Mouse (Mus musculus): Measurements from ENCODE around the gene Ppp3cb. TPM values are rescaled to one million over a fixed set of nuclear protein-coding genes. Genes with fewer than 3 reads are reported as not detected.
A peak's percentile ranks its signal among the peaks of the same experiment; 100 is the strongest.
"Not testable (repeated sequence)": the region's sequence is repeated elsewhere in the genome, so short reads cannot be mapped to it uniquely, and the experiment has no call there.

Ppp3cb gene
- polyA plus RNA-seq (2015; fragmentation: Nextera tagmentation; extraction: Ambion mirVana), result 37.9 and 38.8 TPM in 2 replicates

DNA sequence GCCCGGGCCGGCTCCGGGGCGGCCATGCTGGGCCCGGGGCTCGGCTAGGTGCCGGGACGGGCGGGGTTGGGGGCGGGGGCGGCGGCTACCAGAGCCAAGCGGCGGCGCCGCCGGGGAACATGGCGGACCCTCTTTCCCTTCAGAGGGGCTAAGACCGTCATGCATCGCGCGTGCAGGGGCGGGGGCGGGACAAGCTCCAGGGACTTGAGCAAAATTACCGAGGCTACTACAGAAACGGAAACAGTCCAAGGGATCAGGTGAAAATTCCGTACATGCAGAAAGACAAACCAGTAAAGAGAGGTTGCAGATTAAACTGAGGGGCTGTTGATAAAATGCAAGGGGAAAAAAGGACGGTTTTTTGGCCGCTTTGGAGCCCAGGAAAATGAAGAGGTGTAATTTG, at the start of gene Ppp3cb:
Gene Ppp3cb (minus strand): TSS at position 159 of the 400 bp plus-strand sequence.
- under 1% methylated on average over 20 of the region's 29 CpGs for WGBS
- Histone ChIP-seq H3K9me3 (no peaks in the 10 kb centered on the region), H3K4me2 (replicated peaks) (peak within 1 kb of the TSS; percentile 56), H3K27me3 (replicated peaks) (no peaks in the 10 kb centered on the region), H3K4me3 (replicated peaks) (peak within 1 kb of the TSS; percentile 82), H3K4me1 (replicated peaks) (peaks cover 6% of the 10 kb centered on the region; the same call in 1 of the 2 replicates), H3K36me3 (0 out of 2 replicates have a peak, but pooled peaks cover 6% of the 10 kb centered on the region), H3K27ac (peak within 1 kb of the TSS; percentile 98), H3K9ac (peak within 1 kb of the TSS; percentile 93)
- ATAC-seq, result peak; percentile 93

DNA sequence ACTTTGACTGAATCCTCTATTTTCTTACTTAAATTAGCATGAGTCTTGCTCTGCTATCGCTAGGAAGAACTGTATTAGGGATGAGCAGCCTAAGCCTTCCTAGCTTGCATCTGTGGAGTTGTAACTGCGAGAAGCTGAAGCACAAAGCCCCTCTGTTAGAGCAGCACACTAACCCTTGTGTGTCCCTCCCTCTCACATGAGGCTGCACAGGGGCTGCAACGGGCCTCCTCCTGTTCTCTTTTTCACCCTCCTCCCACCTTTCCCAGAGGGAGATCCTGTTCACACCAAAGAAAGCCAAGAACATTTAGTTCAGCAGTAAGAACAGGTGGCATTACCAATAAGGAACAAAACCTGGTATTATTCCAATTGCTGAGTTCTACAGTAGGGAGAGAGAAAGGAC, 49.4 kb upstream of the Ppp3cb start:
- H3K27me3 ChIP-seq (replicated peaks), result no peaks in the 10 kb centered on the region
- H3K36me3 ChIP-seq, result no peaks in the 10 kb centered on the region
- H3K27ac ChIP-seq, result no peak overlapping the region
- no peak for ATAC-seq
- 59% methylated on average over 3 of the region's 3 CpGs for WGBS
- H3K4me1 ChIP-seq (replicated peaks), result no peaks in the 10 kb centered on the region
- no peak overlapping the region for H3K4me2 ChIP-seq (replicated peaks)
- no peak overlapping the region for H3K9ac ChIP-seq
- no peak overlapping the region for H3K4me3 ChIP-seq (replicated peaks)
- no peaks in the 10 kb centered on the region for H3K9me3 ChIP-seq

GRCm38 (mm10) chr14:20587458-20587857, 41.1 kb upstream of the Ppp3cb start:
- no peak overlapping the region for H3K9ac ChIP-seq
- H3K27me3 ChIP-seq (replicated peaks), result no peaks in the 10 kb centered on the region
- H3K36me3 ChIP-seq, result no peaks in the 10 kb centered on the region; the same call in 1 of the 2 replicates
- 62% methylated on average over 5 of the region's 5 CpGs for WGBS
- H3K4me2 ChIP-seq (replicated peaks), result no peak overlapping the region
- H3K27ac ChIP-seq, result no peak overlapping the region
- H3K9me3 ChIP-seq, result no peaks in the 10 kb centered on the region
- H3K4me3 ChIP-seq (replicated peaks), result no peak overlapping the region
- ATAC-seq, result peak; percentile 61; the same call in 1 of the 2 replicates
- no peaks in the 10 kb centered on the region for H3K4me1 ChIP-seq (replicated peaks)

GRCm38 (mm10) chr14:20578822-20579407, 32.5 kb upstream of the Ppp3cb start:
- no peak overlapping the region for H3K4me2 ChIP-seq (replicated peaks)
- no peak overlapping the region for H3K4me3 ChIP-seq (replicated peaks)
- H3K4me1 ChIP-seq (replicated peaks), result no peaks in the 10 kb centered on the region
- 75% methylated on average over 6 of the region's 6 CpGs for WGBS
- no peak overlapping the region for H3K9ac ChIP-seq
- H3K9me3 ChIP-seq, result no peaks in the 10 kb centered on the region
- no peak overlapping the region for H3K27ac ChIP-seq
- H3K27me3 ChIP-seq (replicated peaks), result no peaks in the 10 kb centered on the region
- no peak for ATAC-seq
- H3K36me3 ChIP-seq, result no peaks in the 10 kb centered on the region; the same call in 1 of the 2 replicates

DNA sequence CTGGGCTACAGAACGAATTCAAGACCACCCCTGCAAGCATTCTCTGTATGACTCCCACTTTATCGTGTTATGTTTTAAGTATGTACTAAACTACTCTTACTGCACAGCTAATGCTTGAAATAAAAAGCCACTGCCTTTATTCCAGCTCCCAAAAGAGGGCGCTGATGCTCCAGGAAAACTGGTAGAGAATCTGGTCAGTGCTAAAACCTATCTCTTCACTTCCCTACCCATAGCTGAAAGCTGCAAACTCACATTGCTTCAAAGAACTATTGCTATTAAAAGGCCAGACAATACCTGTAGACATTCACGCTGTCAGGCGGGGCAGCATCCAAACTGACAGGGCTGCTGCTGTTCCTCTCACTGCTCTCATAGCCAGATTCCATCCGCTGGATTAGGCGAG, 29.8 kb upstream of the Ppp3cb start:
- Histone ChIP-seq H3K36me3 (no peaks in the 10 kb centered on the region), H3K4me2 (replicated peaks) (no peak overlapping the region), H3K27ac (no peak overlapping the region), H3K9me3 (no peaks in the 10 kb centered on the region), H3K4me1 (replicated peaks) (no peaks in the 10 kb centered on the region), H3K27me3 (replicated peaks) (no peaks in the 10 kb centered on the region), H3K9ac (no peak overlapping the region), H3K4me3 (replicated peaks) (no peak overlapping the region)
- WGBS, result 48% methylated on average over 7 of the region's 7 CpGs
- ATAC-seq, result peak; percentile 55

GRCm38 (mm10) chr14:20573196-20573595, 26.8 kb upstream of the Ppp3cb start:
- not testable (repeated sequence) for H3K27ac ChIP-seq; H3K4me2 ChIP-seq (replicated peaks); H3K9me3 ChIP-seq; H3K36me3 ChIP-seq; ATAC-seq; H3K27me3 ChIP-seq (replicated peaks); H3K9ac ChIP-seq; H3K4me1 ChIP-seq (replicated peaks); H3K4me3 ChIP-seq (replicated peaks)
- WGBS, result 91% methylated on average over 3 of the region's 3 CpGs

DNA sequence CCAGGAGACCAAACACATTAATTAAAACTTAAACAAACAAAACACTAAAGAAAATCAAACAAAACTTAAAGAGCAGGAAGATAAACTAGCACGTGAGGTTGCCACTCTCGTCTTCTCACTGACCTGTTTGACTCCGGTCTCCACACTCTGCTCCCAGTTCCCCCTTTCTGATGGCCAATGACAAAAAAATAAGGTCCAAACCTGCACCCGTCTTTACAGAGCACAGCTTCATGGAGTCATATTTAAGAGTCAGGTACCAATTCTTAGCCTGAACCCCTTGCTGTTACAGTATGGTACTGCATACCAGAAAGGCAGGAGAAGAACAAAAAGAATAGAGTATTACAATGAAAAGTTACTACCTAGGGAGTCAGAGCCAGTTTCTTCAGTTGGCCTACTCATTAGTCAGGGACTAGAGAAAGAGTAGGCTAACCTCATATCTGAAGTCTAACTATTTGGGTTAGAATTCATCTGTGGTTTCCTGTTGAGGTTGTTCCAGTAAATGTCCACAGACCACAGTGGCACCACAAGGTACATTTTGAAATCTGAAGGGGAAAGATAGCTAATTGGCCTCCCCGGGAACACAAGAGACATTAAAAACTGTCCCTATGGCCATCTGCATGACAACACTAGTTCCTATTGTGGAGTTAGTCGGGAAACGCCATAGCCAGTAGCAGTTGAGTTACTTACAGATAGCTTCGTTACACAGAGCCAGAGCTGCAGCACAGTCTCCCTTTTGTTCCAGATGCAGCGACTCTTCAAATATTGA, 19.1 kb upstream of the Ppp3cb start:
- Histone ChIP-seq H3K27me3 (replicated peaks) (no peaks in the 10 kb centered on the region), H3K9ac (no peak overlapping the region), H3K36me3 (peaks cover 16% of the 10 kb centered on the region), H3K4me1 (replicated peaks) (no peaks in the 10 kb centered on the region), H3K27ac (no peak overlapping the region), H3K4me2 (replicated peaks) (no peak overlapping the region), H3K4me3 (replicated peaks) (no peak overlapping the region), H3K9me3 (no peaks in the 10 kb centered on the region)
- WGBS, result 68% methylated on average over 9 of the region's 9 CpGs
- ATAC-seq, result no peak

DNA sequence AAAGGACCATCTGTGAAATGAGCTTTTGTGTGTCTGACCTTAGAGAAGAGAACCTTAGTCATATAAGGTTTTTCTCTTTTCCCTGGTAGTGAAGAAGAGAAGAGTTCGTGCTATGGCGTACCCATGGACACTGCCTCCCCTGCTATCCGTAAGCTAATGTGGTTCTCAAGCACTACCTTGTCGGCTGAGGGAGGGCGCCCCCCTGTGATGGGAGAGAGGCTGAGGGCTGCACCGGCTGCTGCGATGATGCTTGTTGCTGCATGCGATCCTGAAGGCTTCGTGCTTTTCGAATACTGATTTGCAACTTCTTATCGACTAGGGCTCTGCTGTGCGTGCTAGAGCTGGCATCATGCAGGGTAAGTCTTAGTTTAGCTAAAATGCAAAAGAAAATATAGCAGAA, 18.3 kb upstream of the Ppp3cb start:
- Histone ChIP-seq H3K4me1 (replicated peaks) (no peaks in the 10 kb centered on the region), H3K4me3 (replicated peaks) (no peak overlapping the region), H3K9ac (no peak overlapping the region), H3K9me3 (no peaks in the 10 kb centered on the region), H3K4me2 (replicated peaks) (no peak overlapping the region), H3K27me3 (replicated peaks) (no peaks in the 10 kb centered on the region), H3K27ac (no peak overlapping the region), H3K36me3 (peaks cover 15% of the 10 kb centered on the region)
- no peak for ATAC-seq
- WGBS, result 76% methylated on average over 12 of the region's 12 CpGs

GRCm38 (mm10) chr14:20561897-20562296, 15.5 kb upstream of the Ppp3cb start:
- H3K9ac ChIP-seq, result no peak overlapping the region
- no peaks in the 10 kb centered on the region for H3K4me1 ChIP-seq (replicated peaks)
- no peak overlapping the region for H3K4me2 ChIP-seq (replicated peaks)
- peaks cover 11% of the 10 kb centered on the region for H3K36me3 ChIP-seq
- WGBS, result 90% methylated on average over 5 of the region's 5 CpGs
- no peaks in the 10 kb centered on the region for H3K27me3 ChIP-seq (replicated peaks)
- H3K4me3 ChIP-seq (replicated peaks), result no peak overlapping the region
- ATAC-seq, result no peak
- H3K27ac ChIP-seq, result no peak overlapping the region
- no peaks in the 10 kb centered on the region for H3K9me3 ChIP-seq

- ATAC-seq, result no peak
- Histone ChIP-seq H3K9me3 (no peaks in the 10 kb centered on the region), H3K4me2 (replicated peaks) (no peak overlapping the region), H3K36me3 (0 out of 2 replicates have a peak, but pooled peaks cover 6% of the 10 kb centered on the region), H3K27me3 (replicated peaks) (no peaks in the 10 kb centered on the region), H3K4me1 (replicated peaks) (peaks cover 3% of the 10 kb centered on the region; the same call in 1 of the 2 replicates), H3K27ac (no peak overlapping the region), H3K4me3 (replicated peaks) (no peak overlapping the region), H3K9ac (no peak overlapping the region)
- WGBS, result 83% methylated on average over 2 of the region's 2 CpGs
Observed at GRCm38 (mm10) chr14:20550136-20550535, 3.8 kb upstream of the Ppp3cb start.

DNA sequence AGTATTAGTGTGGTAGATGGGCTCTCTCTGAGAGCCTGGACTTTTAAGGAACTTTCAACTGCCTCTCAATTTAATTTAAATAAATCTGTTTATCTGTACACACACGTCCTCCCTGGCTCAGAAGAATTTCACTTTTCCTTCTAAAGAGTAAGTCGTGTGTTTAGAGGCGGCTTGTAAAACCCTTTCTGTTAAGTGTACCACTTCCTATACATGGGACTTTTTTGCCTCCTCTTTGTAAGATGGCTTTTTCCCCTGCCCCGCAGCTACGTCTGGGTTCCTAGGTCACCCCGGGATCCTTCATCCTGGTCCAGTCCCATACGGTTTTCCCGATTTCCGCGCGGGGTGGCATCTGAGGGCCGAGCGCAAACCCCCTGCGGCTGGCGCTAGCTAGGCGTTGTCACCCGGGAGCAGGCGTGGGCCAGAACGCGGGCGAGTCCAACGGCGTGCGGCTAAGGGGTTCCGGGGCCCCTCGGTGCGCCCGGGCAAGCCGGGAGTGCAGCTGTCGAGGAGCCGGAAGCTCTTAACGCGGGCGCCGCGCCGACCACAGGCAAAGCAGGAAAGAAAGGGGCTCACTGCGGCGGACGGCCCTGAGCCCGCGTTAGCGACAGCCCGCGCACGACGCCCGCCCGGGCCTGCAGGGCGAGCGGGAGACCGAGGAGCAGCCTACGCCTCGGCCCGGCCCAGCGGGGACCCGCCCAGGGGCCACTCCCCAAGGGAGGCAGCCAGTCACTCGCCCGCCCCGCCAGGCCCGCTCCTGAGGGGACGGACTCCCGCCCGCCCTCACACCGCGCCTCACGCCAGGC, 643 bp downstream of the Ppp3cb start:
- Histone ChIP-seq H3K9me3 (no peaks in the 10 kb centered on the region), H3K27ac (peak overlapping the region; percentile 98), H3K36me3 (0 out of 2 replicates have a peak, but pooled peaks cover 6% of the 10 kb centered on the region), H3K4me2 (replicated peaks) (peak overlapping the region; percentile 56), H3K4me3 (replicated peaks) (peak overlapping the region; percentile 82), H3K27me3 (replicated peaks) (no peaks in the 10 kb centered on the region), H3K9ac (peak overlapping the region; percentile 93), H3K4me1 (replicated peaks) (peaks cover 6% of the 10 kb centered on the region; the same call in 1 of the 2 replicates)
- 0% methylated on average over 50 of the region's 67 CpGs for WGBS
- ATAC-seq, result peak; percentile 100

All from intestine, embryonic 15.5 days (tissue).